Mouse (Mus musculus): ENCODE results near the gene Rnf25. TPM values are rescaled to one million over a fixed set of nuclear protein-coding genes. Genes with fewer than 3 reads are reported as not detected.
A peak's percentile ranks its signal among the peaks of the same experiment; 100 is the strongest.

The Rnf25 gene
- total and polyA plus RNA-seq, 3 experiments: 32.4 to 49.7 TPM; not detected in 1

DNA sequence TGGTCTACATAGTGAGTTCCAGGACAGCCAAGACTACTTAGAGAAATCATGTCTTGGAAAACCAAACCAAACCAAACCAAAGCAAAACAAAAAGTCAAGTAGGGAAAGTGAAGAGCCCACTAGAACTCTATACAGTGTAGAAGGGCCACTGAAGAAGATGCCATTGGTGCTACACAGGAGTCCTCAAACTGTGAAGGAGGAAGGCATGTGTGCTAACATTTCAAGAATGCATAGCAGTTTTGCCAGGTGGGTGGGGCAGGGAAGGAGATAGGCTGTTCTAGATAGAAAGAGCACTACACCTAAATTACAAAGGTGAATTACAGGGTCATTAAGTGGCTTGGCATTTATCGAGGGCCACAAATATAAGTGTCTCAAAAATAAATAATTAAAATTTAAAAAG is 23.0 kb upstream of the Rnf25 start:
- H3K36me3 ChIP-seq (ENCODE audit: control insufficient read depth in 1 of 2, insufficient read depth in 2 of 2, low read length in 2 of 2): no peaks in the 10 kb centered on the region
- no peak for TF ChIP-seq TAL1 (IDR thresholded peaks at IDR 0.05; ENCODE audit: low read length)
- no peak for TF ChIP-seq MXI1 (IDR thresholded peaks at IDR 0.05; ENCODE audit: low read depth, low read length)
- no peak for TF ChIP-seq RCOR1 (IDR thresholded peaks at IDR 0.05; ENCODE audit: low read depth, low read length)
- H3K4me1 ChIP-seq (ENCODE audit: control insufficient read depth in 1 of 2, insufficient read depth in 2 of 2, low read length in 2 of 2): no peaks in the 10 kb centered on the region
- H3K9ac ChIP-seq (ENCODE audit: control insufficient read depth, low read depth, low read length, poor library complexity, severe bottlenecking): no peak overlapping the region
- no peak overlapping the region for H3K4me3 ChIP-seq (ENCODE audit: control insufficient read depth in 1 of 2, insufficient read depth in 1 of 2, low read depth in 2 of 2, low read length in 2 of 2)
- H3K9me3 ChIP-seq (replicated peaks; ENCODE audit: insufficient read depth, low read length): no peaks in the 10 kb centered on the region
- H3K79me2 ChIP-seq (ENCODE audit: control insufficient read depth, insufficient read depth, low read length, poor library complexity): no peaks in the 10 kb centered on the region
- DNase-seq (ENCODE audit: low read depth, low spot score): no peak
- no peak overlapping the region for H3K27ac ChIP-seq (ENCODE audit: control insufficient read depth, low read depth, low read length)
- H3K27me3 ChIP-seq (ENCODE audit: control insufficient read depth in 1 of 2, insufficient read depth in 2 of 2, low read length in 2 of 2): peaks cover 5% of the 10 kb centered on the region in 2 experiments; a peak in 3 of 4 replicates

DNA sequence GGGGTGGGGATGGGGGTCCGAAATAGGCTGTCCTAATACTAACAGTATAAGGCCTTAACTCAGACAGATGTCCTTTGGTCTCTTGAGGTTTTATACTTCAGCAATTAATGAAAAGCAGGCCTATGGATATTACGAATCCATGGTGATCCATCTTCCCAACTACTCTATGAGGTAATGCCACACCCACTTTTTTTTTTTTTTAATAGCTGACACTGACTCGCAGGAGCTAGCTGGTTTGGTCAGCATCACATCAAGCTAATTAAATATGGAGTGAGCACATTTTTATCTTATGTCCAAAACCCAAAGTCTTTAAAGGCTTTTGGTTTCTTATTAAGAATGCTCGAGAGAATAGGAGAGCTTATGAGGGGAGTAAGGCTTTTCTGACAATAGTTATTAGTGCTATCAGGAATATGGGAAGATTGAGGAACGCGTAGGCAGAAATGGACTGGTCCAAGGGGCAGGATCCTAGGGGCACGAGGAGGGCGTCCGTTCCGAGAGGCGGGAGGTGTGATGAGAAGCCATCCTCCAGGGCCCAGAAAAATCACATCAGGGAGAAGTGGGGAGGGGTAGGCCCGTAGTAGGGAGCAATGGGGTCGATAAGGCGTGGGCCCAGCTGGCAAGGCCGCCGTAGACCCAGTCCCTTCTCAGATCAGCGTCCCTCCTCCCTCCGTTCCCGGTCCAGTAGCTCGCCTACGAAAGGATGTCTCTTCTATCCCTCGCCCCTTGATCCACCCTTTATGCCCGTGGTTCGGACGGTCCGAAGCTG is 513 bp downstream of the Rnf25 start:
- no peak for DNase-seq (ENCODE audit: low read depth, low spot score)
- Histone ChIP-seq H3K9ac (ENCODE audit: control insufficient read depth, low read depth, low read length, poor library complexity, severe bottlenecking) (peak overlapping the region; percentile 92), H3K9me3 (replicated peaks; ENCODE audit: insufficient read depth, low read length) (no peaks in the 10 kb centered on the region), H3K79me2 (ENCODE audit: control insufficient read depth, insufficient read depth, low read length, poor library complexity) (peaks cover 7% of the 10 kb centered on the region), H3K27ac (ENCODE audit: control insufficient read depth, low read depth, low read length) (peak overlapping the region; percentile 35), H3K27me3 (ENCODE audit: control insufficient read depth in 1 of 2, insufficient read depth in 2 of 2, low read length in 2 of 2) (no peaks in the 10 kb centered on the region), H3K4me3 (ENCODE audit: control insufficient read depth in 1 of 2, insufficient read depth in 1 of 2, low read depth in 2 of 2, low read length in 2 of 2) (peak overlapping the region; percentile 85 to 97), H3K4me1 (ENCODE audit: control insufficient read depth in 1 of 2, insufficient read depth in 2 of 2, low read length in 2 of 2) (peaks cover 0 to 2% of the 10 kb centered on the region in 2 experiments; a peak in 1 of 4 replicates), H3K36me3 (ENCODE audit: control insufficient read depth in 1 of 2, insufficient read depth in 2 of 2, low read length in 2 of 2) (peaks cover 0 to 6% of the 10 kb centered on the region in 2 experiments; a peak in 3 of 4 replicates)
- TF ChIP-seq ZNF384 (IDR thresholded peaks at IDR 0.05; ENCODE audit: low read depth, low read length): peak; percentile 70
- no peak for TF ChIP-seq UBTF (IDR thresholded peaks at IDR 0.05; ENCODE audit: borderline replicate concordance, insufficient read depth, low read depth, low read length)
- no peak for TF ChIP-seq MEF2A (IDR thresholded peaks at IDR 0.05; ENCODE audit: extremely low read depth, insufficient replicate concordance, low read depth, low read length, poor library complexity, severe bottlenecking)

DNA sequence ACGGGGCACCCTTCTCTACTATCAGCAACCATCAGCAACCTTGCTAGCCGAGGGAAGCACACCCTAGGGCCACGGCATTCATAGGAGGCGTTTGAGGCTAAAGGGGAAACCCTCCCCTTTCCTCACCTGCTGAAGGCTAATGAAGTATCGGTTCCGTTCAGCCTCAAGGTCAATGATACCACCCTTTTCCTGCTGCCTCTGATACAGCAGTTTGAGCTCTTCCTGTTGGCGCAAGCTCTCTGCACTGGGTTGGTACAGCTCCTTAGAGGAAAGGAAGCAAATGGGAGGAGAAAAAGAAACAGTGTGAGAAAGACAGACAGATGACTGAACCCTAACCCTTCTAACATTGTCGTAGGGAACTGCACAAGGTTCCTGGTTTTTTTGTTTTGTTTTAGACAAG is 6.8 kb downstream of the Rnf25 start:
- no peak overlapping the region for H3K27ac ChIP-seq (ENCODE audit: control insufficient read depth, low read depth, low read length)
- no peak for DNase-seq (ENCODE audit: low read depth, low spot score)

More for the DNA sequence above, 6.8 kb downstream of the Rnf25 start:
- H3K9ac ChIP-seq (ENCODE audit: control insufficient read depth, low read depth, low read length, poor library complexity, severe bottlenecking): no peak overlapping the region
- H3K36me3 ChIP-seq (ENCODE audit: control insufficient read depth in 1 of 2, insufficient read depth in 2 of 2, low read length in 2 of 2): peaks cover 0 to 2% of the 10 kb centered on the region in 2 experiments; a peak in 2 of 4 replicates
- no peaks in the 10 kb centered on the region for H3K4me1 ChIP-seq (ENCODE audit: control insufficient read depth in 1 of 2, insufficient read depth in 2 of 2, low read length in 2 of 2)
- H3K79me2 ChIP-seq (ENCODE audit: control insufficient read depth, insufficient read depth, low read length, poor library complexity): no peaks in the 10 kb centered on the region
- no peaks in the 10 kb centered on the region for H3K27me3 ChIP-seq (ENCODE audit: control insufficient read depth in 1 of 2, insufficient read depth in 2 of 2, low read length in 2 of 2)
- H3K9me3 ChIP-seq (replicated peaks; ENCODE audit: insufficient read depth, low read length): no peaks in the 10 kb centered on the region
- no peak for TF ChIP-seq CTCF (IDR thresholded peaks at IDR 0.05 in 2 of 3, conservative IDR thresholded peaks at IDR 0.05 in 1 of 3; ENCODE audit: control insufficient read depth in 1 of 3, insufficient read depth in 1 of 3, low read depth in 2 of 3, low read length in 3 of 3, poor library complexity in 1 of 3, severe bottlenecking in 1 of 3)
- TF ChIP-seq ZMIZ1 (IDR thresholded peaks at IDR 0.05; ENCODE audit: low read depth, low read length): no peak
- no peak for TF ChIP-seq TAL1 (IDR thresholded peaks at IDR 0.05; ENCODE audit: low read length)
- no peak for TF ChIP-seq EP300 (IDR thresholded peaks at IDR 0.05; ENCODE audit: low read depth in 1 of 2, low read length in 2 of 2)
- TF ChIP-seq MAZ (IDR thresholded peaks at IDR 0.05; ENCODE audit: low read depth, low read length): no peak
- TF ChIP-seq TCF12 (IDR thresholded peaks at IDR 0.05; ENCODE audit: low read depth, low read length): no peak
- no peak overlapping the region for H3K4me3 ChIP-seq (ENCODE audit: control insufficient read depth in 1 of 2, insufficient read depth in 1 of 2, low read depth in 2 of 2, low read length in 2 of 2)
